Mouse (Mus musculus) frontal cortex, adult 2 months (tissue): ENCODE data around the gene Ern1. TPM values are rescaled to one million over a fixed set of nuclear protein-coding genes. Genes with fewer than 3 reads are reported as not detected.
"Not testable (repeated sequence)": the region's sequence is repeated elsewhere in the genome, so short reads cannot be mapped to it uniquely, and the experiment has no call there.

ENCODE experiments used
- DNase-seq, 2 experiments: peaks; one replicate each; pipeline ENCODE4 v3.0.0; 2022; ENCODE audit warnings: low spot score in 1 of 2; ENCODE audit errors: extremely low spot score in 1 of 2
- polyA plus RNA-seq: library from polyadenylated mRNA; depleted of rRNA; stranded (reverse); fragments of >200 nt; gene quantifications from 2 replicates; pipeline ENCODE4 v1.2.3, GENCODE M21; 2012

Gene Ern1
- polyA plus RNA-seq, 1 experiment: 7.7 TPM

DNA sequence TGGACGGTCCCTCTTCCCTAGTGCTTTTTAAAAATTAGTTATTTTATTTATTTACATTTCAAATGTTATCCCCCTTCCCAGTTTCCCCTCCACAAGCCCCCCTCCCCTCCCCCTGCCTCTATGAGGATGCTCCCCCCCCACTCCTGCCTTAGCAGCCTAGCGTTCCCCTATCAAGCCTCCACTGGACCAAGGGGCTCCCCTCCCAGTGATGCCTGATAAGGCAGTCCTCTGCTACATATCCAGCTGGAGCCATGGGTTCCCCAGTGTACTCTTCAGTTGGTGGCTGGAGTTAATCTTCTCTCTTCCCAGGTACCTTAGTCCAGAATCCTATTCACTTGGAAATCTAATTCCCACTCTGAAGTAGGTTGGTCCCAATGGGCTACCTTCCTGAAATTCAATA lies 93.6 kb downstream of the Ern1 start:
- not testable (repeated sequence) for DNase-seq

DNA sequence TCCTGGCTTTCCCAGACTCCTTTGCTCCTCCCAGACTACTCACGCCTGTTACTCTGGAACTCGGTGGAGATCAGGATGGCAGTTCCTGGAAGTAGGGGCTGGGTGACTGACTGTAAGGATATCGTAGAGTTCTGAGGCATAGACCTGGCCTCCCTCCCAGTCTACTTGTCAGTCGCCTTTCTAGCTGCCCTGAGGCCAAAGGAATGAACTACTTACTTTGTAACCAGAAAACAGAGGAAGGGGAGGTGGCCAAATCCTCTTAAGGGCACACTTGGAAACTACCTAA lies 94.4 kb downstream of the Ern1 start:
- no peak for DNase-seq

DNA sequence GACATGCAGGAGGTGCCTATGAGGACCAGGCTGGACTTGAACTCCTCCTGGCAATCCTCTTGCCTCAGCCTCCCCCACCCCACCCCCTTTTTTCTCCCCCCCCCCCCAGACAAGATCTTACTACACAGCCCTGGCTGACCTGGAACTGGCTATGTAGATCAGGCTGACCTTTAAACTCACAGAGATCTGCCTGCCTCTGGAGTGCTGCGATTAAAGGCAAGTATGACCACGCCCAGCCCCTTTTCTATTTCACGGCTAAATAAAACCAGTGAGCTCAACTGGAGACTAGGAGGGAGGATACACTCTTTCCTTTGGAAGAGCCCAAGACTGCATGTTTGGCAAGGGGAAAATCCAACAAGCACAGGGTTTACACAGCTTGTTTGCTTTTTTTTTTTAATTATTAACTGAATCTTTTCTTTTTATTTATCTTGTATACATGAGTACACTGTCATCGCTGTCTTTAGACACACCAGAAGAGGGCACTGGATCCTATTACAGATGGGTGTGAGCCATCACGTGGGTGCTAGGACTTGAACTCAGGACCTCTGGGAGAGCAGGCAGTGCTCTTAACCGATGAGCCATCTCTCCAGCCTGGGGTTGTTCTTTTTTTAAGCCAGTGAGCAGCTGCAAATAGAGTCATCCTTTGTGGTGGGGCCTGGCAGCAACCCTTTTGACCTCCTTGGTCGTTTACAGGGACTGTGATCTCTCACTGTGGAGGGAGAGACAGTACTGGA lies 94.9 kb downstream of the Ern1 start:
- no peak for DNase-seq

DNA sequence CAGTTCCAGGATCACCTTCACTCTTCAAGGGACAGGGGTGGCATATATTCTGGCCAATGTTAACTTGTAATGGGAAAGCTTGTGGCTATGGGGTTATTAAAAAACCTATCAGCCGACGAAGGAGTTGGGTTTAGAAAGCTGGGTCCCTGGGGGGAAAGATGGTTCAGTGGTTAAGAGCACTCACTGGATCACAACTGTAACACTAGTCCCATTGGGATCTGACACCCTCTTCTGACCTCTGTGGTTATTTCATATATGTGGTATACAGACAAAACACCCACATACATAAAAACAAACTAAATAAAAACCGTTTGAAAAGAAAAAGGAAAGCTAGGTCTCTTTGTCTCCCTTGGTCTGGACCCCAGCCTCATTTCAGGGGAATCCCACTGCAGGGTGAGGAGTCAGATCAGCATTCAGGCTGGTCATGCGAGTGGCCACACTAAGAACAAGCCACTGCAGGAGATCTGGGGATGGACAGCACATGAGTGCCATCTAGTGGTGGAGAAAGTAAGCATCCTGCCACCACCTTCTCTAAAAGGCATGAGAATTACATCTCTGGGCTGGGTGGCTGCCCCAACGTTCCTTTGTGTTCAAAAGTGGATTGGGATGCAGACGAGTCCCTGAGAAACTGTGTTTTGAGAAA lies 96.0 kb downstream of the Ern1 start:
- peak; percentile 49 to 86 for DNase-seq

DNA sequence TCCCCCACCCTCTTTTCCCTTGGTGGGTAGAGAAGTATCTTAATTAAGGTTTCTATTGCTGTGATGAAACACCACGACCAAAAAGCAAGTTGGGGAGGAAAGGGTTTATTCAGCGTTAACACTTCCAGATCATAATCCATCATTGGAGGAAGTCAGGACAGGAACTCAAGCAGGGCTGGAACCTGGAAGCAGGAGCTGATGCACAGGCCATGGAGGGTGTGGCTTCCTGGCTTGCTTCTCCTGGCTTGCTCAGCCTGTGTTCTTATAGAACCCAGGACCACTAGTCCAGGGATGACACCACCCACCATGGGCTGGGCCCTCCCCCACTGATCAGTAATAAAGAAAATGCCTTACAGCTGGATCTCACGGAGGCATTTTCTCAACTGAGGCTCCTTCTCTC lies 96.9 kb downstream of the Ern1 start:
- DNase-seq: no peak

DNA sequence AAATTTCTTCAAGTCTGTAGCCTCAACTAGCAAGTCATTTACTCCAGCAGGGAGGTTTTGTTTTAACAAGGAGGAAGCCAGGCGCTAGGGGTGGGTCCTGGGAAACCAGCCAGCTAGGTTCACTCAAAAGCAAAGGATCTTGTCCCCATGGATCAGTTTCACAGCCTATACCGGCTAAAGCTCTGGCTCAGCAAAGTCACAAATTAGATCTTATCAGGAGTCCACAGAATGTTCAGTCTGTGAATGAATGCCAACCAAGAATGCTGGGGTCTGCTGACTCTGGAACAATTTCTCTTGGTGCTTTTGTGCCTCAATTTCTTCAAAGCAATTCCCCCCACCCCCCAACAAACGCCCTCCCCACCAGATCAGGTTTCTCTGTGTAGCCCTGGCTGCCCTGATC lies 98.0 kb downstream of the Ern1 start:
- DNase-seq: no peak

DNA sequence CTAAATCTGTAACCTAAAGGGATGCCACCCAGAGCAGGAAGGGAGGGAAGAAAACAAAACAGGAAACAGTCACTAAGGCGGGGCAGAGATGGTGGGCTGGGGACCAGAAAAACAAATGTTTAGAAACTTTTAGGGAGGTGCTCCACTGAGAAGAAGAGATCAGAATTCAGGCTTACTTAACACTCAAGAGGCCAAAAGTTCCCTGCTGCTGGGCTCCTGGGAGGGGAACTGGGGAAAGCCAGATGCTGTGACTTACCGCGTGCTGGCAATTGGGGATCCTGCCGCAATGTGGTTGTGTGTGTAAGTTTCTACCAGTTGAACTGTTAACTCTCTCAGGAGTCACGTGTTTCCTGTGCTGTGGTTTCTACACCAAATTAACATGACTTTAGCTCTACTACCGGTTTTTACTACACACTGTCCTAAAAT lies 99.8 kb downstream of the Ern1 start, which contains the start of gene Icam2:
TSS of gene Icam2 (minus strand) at position 285 of the 426 bp plus-strand sequence.
- no peak for DNase-seq

DNA sequence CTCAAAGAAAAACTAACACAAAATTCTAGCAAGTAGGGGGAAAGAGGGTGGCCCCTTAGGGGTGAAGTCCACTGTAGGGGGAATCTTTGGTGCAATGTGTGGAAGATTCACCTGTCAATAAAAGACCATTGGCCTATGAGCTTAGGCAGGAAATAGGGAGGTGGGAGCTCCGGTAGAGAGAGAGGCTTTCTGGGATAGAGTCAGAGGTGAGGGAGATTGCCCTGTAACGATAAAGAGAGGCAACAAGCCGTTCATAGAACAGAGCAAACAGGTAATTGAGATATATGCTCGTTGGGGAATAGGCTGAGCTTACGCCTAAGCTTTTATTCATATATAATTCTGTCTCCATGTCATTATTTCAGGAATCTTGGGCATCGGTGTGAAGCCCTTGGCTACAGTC lies 100.6 kb downstream of the Ern1 start:
- DNase-seq: no peak

DNA sequence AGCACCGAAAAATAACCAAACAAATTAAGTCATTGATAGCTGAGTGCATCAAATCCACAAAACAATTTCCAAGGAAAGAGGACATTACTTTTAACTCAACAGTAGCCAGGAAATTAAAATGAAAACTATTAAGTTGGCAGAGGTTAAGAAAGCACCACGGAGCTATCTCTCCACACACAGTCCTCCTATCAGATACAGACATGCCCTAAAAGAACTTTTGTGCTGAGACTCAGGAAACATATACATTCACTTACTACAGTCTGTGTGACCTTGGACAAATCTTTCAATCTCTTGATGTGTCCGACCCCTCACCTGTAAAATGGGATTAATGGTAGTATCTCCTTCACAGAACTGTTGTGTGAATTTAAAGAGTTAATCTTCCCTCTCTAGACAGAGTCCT lies 101.2 kb downstream of the Ern1 start:
- no peak for DNase-seq

DNA sequence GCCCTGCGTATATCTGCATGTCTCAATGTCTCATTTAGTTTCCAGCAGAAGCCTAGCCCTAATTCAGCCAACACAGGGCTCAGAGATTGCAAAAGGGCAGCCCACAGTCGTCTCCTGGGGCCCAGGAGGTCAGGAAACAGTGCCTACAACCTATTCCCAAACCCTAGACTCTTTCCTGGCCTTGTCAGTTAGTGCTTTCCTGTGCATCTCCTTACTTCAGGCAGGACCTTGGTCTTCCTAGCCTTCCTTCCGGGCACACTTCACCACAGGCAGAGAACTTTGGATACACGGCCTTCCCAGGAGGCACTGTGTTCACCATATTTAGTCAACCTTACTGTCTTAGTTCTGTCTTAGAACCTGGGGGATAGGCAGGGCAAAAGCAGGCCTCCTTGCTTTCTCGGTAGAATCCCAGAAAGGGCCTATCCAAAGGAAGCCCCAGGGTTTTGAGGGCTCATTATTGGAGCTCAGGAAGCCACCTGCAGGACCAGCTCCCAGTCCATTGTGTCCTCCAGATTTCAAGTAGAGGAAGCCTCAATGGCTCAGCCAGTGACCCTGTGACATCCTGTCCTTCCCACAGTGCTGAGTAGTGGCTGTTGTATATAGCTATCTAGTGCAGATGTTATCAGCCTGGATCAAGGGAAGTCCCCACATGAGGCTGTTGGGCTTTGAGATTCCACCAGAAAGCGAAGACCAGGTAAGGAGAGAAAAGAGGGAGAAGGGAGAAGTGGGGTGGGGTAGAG lies 104.4 kb downstream of the Ern1 start:
- no peak for DNase-seq

DNA sequence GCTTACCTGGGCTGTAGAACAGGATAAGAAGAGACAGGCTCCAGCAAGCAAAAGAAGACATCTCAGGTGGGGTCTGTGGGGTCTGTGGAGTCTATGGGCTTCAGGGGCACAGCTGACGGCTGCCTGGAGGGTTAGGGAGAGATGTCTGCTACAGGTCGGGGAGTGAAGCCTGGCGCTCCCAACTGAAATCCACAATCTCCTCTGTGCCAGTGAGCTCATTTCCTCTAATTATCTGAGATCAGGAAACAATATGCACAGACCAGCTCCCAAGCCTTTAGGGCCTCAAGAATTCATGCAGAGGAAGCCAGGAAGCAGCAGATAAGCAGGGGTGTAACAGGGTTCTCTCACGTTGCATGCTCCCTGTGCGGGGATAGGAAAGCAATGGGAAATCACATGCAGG lies 105.2 kb downstream of the Ern1 start:
- DNase-seq: no peak

DNA sequence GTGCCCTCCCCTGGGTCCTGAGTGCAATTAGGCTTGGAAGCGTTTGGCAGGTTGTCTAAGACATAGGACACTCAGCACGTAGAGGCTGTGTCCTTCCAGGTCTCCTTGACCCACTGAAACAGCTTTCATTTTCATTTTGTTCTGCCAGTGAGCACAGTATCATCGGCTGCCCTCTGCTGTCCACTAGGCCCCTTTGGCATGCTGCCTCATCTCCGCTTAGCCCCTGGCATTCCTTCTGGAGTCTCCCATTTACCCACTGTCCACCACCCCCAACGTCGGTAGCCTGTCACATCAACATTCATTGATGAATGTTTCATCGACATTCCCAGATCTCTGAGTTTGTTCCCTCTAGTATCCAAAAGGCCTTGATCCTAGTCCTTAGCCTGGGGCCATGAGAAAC lies 105.8 kb downstream of the Ern1 start:
- DNase-seq: no peak

DNA sequence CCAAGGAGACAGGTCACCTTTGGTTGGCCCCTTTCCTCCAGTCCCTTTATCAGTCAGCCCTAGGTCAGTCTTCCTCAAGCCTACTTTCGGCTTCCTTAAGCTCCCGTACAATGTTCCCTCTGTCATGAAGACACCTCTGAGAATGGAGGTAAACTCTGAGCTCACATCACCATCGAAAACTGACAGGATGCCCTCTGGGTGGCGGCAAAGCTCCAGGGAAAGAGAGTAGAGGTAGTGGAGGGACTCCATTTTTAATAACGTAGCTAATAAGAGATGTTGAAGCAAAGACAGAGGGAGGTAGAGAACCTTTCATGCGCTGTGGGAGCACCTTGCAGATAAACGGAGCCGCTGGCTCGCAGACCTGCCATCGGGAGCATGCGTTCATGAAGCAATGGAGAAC lies 106.6 kb downstream of the Ern1 start:
- no peak for DNase-seq

DNA sequence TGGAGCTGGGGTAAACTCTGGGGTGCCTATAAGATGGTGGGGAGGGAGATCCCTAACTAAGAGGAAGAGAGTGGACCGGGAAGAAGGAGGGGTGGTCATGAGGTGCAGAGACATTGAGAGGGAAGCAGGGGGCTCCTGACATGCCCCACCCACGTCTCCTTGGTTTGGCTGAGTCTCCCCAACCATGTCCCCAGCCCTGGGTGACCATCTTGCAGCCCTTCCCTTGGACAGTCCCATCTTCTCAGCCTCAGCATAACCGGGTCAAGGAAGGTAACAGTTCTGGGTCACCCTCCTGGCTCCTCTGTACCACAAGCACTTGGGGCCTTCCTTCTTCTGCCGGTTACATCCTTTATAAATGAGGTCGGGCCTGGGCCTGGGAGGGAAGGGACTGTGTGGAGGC lies 112.7 kb downstream of the Ern1 start:
- DNase-seq: no peak

DNA sequence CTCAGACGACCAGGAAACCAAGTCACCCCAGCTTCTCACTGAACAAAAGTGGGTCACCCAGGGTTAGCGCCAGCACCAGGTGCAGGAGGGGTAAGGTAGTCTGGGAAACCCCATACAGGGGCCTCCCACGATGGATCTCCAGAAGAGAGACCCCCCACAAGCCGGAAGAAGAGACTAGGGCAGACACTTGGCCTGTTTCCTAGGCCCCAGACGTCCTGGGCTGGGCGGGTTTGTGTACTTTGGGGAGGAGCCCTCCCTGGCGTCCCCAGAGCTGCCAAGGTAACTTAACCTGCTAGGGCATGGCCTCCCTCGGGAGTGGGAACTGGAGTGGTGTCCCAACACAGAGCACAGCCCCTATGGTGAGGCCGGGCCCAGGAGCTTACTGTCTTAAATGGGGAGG lies 113.1 kb downstream of the Ern1 start:
- DNase-seq: no peak

DNA sequence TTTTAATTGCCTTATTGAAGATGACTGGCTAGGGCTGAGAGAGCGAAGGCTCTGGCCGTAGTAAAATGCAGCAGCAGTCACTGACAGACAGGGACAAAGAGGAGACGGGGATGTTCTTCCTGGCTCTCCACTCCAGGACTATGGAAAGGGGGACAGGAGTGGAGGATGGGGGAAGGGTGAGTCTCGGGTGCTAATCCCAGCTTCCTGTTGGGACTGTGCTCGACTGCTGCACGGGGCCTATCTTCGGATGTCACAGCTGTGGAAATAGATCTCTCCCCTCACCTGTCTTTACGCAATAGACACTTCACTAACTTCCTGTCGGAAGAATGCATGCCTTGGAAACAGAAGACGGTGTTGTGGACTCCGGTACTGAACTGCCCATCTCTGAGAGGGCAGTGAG lies 113.7 kb downstream of the Ern1 start:
- no peak for DNase-seq

DNA sequence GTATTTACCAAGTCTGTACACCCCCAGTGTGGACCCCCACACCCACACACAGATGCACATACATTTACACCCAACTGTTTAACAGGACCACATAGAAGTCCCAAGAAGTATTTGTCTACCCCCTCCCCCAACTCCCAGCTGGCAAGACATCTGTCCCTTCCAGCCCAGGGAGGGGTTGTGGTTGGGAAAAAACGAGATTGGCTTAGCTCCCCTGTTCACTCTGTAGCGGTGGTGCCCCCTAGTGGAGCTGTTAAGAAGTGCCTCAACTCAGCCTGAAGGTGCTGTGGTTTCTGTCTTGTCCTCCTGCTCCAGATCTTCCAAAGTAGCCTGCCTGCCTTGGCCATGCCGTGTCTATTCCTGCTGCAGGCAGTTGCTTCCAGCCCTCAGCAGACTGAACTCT lies 121.3 kb downstream of the Ern1 start:
- peak; percentile 4 to 86 for DNase-seq

DNA sequence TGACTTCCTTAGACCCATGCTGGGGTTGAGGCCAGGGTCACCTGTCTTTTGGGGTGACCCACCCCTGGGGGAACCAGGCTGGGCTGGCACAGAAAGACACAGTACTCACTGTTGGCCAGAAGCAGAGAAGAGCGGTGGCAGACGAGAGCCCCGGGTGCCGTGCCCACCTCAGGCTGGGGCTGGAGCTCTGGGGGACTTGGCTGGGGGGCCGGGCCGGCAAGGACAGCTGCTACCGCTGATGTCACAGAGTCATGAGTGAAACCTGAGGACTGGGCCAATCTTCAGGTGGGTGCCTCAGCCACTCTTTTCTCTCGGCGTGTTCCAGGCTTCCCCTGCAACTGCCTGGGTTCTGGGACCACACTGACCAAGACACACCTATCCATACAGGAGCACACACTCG lies 122.3 kb downstream of the Ern1 start, which contains the start of gene Prr29:
TSS of gene Prr29 (plus strand) at position 107 of the 400 bp plus-strand sequence.
- DNase-seq: no peak

DNA sequence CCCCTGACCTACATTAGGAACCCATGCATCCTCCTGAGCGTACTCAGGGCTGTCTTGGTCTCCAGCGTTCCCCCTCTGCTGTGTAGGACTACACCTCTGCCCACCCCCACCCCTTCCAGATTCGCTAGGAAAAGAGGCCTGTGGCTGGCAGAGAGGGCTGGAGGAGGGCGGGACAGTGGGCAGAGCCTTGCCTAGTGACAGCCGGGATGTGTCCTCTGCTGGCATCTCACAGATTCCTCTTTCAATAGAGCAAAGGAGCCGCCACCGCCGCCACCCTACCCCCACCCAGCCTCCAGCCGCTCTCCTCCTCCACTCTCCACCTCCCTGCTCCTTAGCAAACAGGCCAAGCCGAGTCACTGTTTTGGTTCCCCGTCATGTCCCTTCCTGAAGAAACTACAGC lies 122.9 kb downstream of the Ern1 start:
- DNase-seq: peak in 1 of 2 experiments; percentile 7

DNA sequence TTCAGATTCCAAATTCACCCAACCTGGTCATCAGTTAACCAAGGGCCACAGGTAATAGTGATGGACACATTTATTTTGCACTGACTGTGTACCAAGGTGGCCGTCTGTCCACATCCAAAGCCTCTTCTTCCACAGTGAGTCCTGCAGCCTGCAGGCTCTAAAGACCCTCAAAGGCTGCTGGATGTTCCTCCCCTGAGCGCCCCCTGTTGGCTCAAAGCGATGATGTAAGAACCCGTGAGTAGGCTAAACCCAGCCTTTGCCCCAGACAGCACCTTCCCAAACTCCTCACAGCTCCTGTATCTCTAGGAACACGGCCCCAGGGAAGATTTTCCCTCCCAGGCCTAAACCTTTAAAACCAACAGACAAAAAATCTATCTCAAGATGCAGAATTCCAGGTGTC lies 128.3 kb downstream of the Ern1 start:
- no peak for DNase-seq

DNA sequence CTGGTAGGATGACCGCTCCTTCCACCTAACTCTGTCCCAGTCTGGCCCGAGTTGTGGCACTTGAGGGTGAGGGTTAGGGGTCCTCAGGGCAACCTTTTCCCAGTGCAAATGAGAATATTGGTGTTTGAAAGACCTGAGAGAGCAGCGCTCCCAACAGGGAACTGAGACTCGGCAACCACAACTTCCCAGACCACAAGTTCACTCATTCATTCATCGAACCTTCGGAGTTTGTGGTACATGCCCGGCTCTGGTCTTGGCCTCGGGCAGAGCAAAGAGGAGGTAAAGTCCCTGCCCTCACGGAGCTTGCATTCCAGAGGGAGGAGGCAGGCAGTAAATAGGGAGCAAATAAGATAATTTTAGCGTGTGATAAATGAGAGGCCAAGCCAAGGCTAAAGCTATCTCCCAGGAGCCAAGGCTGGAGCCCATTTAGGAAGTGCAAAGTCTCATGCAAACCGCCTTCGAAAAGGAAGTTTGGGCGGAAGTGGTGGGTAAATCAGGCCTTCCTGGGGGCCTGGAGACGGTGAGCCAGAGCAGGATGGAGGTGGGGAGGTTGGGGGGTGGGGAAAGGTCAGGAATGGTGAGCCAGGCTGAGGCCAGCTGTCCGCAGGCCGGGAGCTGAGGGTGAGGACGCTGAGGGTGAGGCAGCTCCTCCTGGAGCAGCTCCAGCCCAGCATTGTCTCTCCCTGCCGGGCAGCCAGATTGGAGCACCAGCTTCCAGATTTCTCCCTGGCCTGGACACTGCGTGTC lies 132.1 kb downstream of the Ern1 start:
- DNase-seq: no peak
